Mouse (Mus musculus) ES-E14 (cell line): ENCODE data around the gene Oaz1.

ENCODE experiments used
- CHD2 ChIP-seq: IDR thresholded peaks from 2 replicates; pipeline ENCODE4 v1.6.1; 2014; ENCODE audit warnings: mild to moderate bottlenecking, low read depth, low read length, inconsistent platforms
- HCFC1 ChIP-seq: IDR thresholded peaks from 2 replicates; pipeline ENCODE4 v1.6.1; 2012; ENCODE audit warnings: low read length, inconsistent platforms, borderline replicate concordance; ENCODE audit not compliant: insufficient read depth
- MAFK ChIP-seq: IDR thresholded peaks from 2 replicates; pipeline ENCODE4 v1.6.1; 2014; ENCODE audit warnings: mild to moderate bottlenecking, low read depth, low read length, inconsistent platforms; ENCODE audit not compliant: insufficient read depth
- ZC3H11A ChIP-seq: IDR thresholded peaks from 2 replicates; pipeline ENCODE4 v1.6.1; 2012; ENCODE audit warnings: low read depth, mild to moderate bottlenecking, inconsistent platforms, low read length, borderline replicate concordance
- ZNF384 ChIP-seq: IDR thresholded peaks from 2 replicates; pipeline ENCODE4 v1.6.1; 2012; ENCODE audit warnings: low read depth, low read length, inconsistent platforms

DNA sequence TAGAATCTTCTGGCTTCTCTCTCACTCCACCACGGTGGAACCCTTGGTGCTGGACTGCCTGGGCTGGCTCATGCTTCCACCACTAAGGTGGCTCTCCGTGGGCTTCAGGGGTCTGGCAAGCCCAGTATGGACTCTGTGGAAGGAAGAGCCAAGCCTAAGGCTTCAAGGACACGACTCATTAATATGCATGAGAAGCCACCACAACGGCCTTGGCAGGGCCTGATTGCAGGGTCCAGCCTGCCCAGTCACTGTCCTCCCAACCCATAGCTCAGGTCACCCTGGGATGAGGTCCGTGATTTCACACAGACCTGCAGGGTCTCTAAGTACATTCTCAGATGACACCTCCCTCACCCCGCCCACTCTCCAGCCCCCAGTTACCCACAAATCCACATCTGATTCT is 13.4 kb downstream of the Oaz1 start:
- TF ChIP-seq ZNF384 (no peak), MAFK (no peak), ZC3H11A (no peak), HCFC1 (no peak), CHD2 (no peak)
